Mouse (Mus musculus): ENCODE data around the gene Map2k5.

GRCm38 (mm10) chr9:63281996-63282395 lies 95.7 kb downstream of the Map2k5 start:
- no peak for TF ChIP-seq CTCF (IDR thresholded peaks at IDR 0.05; ENCODE audit: insufficient read depth, low read depth, low read length)
- no peak for TF ChIP-seq POLR2A (IDR thresholded peaks at IDR 0.05; ENCODE audit: insufficient read depth, low read depth, low read length)

All from olfactory bulb, adult 2 months (tissue).